Mouse (Mus musculus) neural tube, embryonic 13.5 days (tissue): ENCODE results near the gene Kctd2. TPM values are rescaled to one million over a fixed set of nuclear protein-coding genes. Genes with fewer than 3 reads are reported as not detected.
"Not testable (repeated sequence)": the region's sequence is repeated elsewhere in the genome, so short reads cannot be mapped to it uniquely, and the experiment has no call there.

Experiments
- ATAC-seq: fragments of 200-750 bp; cut with Nextera tagmentation; 2 replicates; pipeline ENCODE4 v1.8.0; 2017; ENCODE audit warnings: low read depth, mild to moderate bottlenecking, moderate TSS enrichment, moderate library complexity
- H3K27ac ChIP-seq: fragments of 300-500 bp; sonication (generic); replicated peaks from 2 replicates; pipeline ENCODE4 v1.5.1; 2015; ENCODE audit warnings: moderate library complexity, mild to moderate bottlenecking, inconsistent platforms
- H3K27me3 ChIP-seq: fragments of 300-500 bp; sonication (generic); 2 replicates; pipeline ENCODE4 v1.6.1; 2015; ENCODE audit warnings: mild to moderate bottlenecking, inconsistent platforms
- H3K36me3 ChIP-seq: fragments of 300-500 bp; sonication (generic); 2 replicates; pipeline ENCODE4 v1.6.1; 2015; ENCODE audit warnings: mild to moderate bottlenecking, inconsistent platforms
- H3K4me1 ChIP-seq: fragments of 300-500 bp; sonication (generic); replicated peaks from 2 replicates; pipeline ENCODE4 v1.6.1; 2015; ENCODE audit warnings: inconsistent platforms
- H3K4me2 ChIP-seq: fragments of 300-500 bp; sonication (generic); 2 replicates; pipeline ENCODE4 v1.6.1; 2015; ENCODE audit warnings: inconsistent platforms, mild to moderate bottlenecking, moderate library complexity
- H3K4me3 ChIP-seq: fragments of 300-500 bp; sonication (generic); 2 replicates; pipeline ENCODE4 v1.5.1; 2015; ENCODE audit warnings: mild to moderate bottlenecking, inconsistent platforms
- H3K9ac ChIP-seq: fragments of 300-500 bp; sonication (generic); 2 replicates; pipeline ENCODE4 v1.6.1; 2015; ENCODE audit warnings: moderate library complexity, mild to moderate bottlenecking, inconsistent platforms
- H3K9me3 ChIP-seq: fragments of 300-500 bp; sonication (generic); 2 replicates; pipeline ENCODE4 v1.6.1; 2016; ENCODE audit warnings: inconsistent platforms
- WGBS: fragments of 180-500 bp; shearing (Covaris S2); methylation state at CpG from one replicate; pipeline ENCODE4 v1.1.7; 2015; 5-methylcytosine and 5-hydroxymethylcytosine counted together
- polyA plus RNA-seq: library from polyadenylated mRNA; unstranded; fragments of >200 nt; fragmentation: Nextera tagmentation; extraction: Ambion mirVana; gene quantifications from 2 replicates; pipeline ENCODE4 v1.2.1, GENCODE M21; 2015

Kctd2 gene
- polyA plus RNA-seq, 1 experiment from 2014 or later, result 23.5 TPM

- Histone ChIP-seq H3K9ac (no peak overlapping the region), H3K4me3 (no peak overlapping the region), H3K9me3 (no peaks in the 10 kb centered on the region), H3K4me1 (no peaks in the 10 kb centered on the region), H3K36me3 (no peaks in the 10 kb centered on the region), H3K4me2 (no peak overlapping the region), H3K27ac (no peak overlapping the region), H3K27me3 (no peaks in the 10 kb centered on the region)
- WGBS, result 52% methylated on average over 7 of the region's 7 CpGs
- no peak for ATAC-seq
Observed at GRCm38 (mm10) chr11:115448998-115449397, 29.1 kb downstream of the Kctd2 start.

GRCm38 (mm10) chr11:115450176-115450575, 30.2 kb downstream of the Kctd2 start:
- no peak overlapping the region for H3K4me3 ChIP-seq
- no peak overlapping the region for H3K27ac ChIP-seq
- no peaks in the 10 kb centered on the region for H3K36me3 ChIP-seq
- WGBS, result 84% methylated on average over 7 of the region's 7 CpGs
- H3K4me2 ChIP-seq, result no peak overlapping the region
- H3K27me3 ChIP-seq, result no peaks in the 10 kb centered on the region
- H3K9ac ChIP-seq, result no peak overlapping the region
- H3K9me3 ChIP-seq, result no peaks in the 10 kb centered on the region
- no peak for ATAC-seq
- no peaks in the 10 kb centered on the region for H3K4me1 ChIP-seq

GRCm38 (mm10) chr11:115451781-115452241, 31.9 kb downstream of the Kctd2 start:
- Histone ChIP-seq H3K9me3 (no peaks in the 10 kb centered on the region), H3K4me2 (no peak overlapping the region), H3K4me1 (no peaks in the 10 kb centered on the region), H3K9ac (no peak overlapping the region), H3K4me3 (no peak overlapping the region), H3K36me3 (no peaks in the 10 kb centered on the region), H3K27ac (no peak overlapping the region), H3K27me3 (no peaks in the 10 kb centered on the region)
- no peak for ATAC-seq
- WGBS, result 82% methylated on average over 8 of the region's 8 CpGs

- H3K27me3 ChIP-seq, result no peaks in the 10 kb centered on the region
- 84% methylated on average over 7 of the region's 7 CpGs for WGBS
- H3K9ac ChIP-seq, result no peak overlapping the region
Observed at GRCm38 (mm10) chr11:115452281-115452860, 32.4 kb downstream of the Kctd2 start.

GRCm38 (mm10) chr11:115453306-115453705, 33.4 kb downstream of the Kctd2 start:
- H3K9ac ChIP-seq, result no peak overlapping the region
- WGBS, result 82% methylated on average over 4 of the region's 4 CpGs
- H3K9me3 ChIP-seq, result no peaks in the 10 kb centered on the region
- no peaks in the 10 kb centered on the region for H3K36me3 ChIP-seq
- no peak for ATAC-seq
- no peak overlapping the region for H3K4me3 ChIP-seq
- H3K27ac ChIP-seq, result no peak overlapping the region
- H3K27me3 ChIP-seq, result no peaks in the 10 kb centered on the region
- no peak overlapping the region for H3K4me2 ChIP-seq
- H3K4me1 ChIP-seq, result peaks cover 5% of the 10 kb centered on the region; the same call in 1 of the 2 replicates

More at GRCm38 (mm10) chr11:115452281-115452860, 32.4 kb downstream of the Kctd2 start:
- Histone ChIP-seq H3K4me2 (no peak overlapping the region), H3K27ac (no peak overlapping the region), H3K4me1 (peaks cover 2% of the 10 kb centered on the region; the same call in 1 of the 2 replicates), H3K4me3 (no peak overlapping the region), H3K36me3 (no peaks in the 10 kb centered on the region), H3K9me3 (no peaks in the 10 kb centered on the region)
- no peak for ATAC-seq

GRCm38 (mm10) chr11:115454822-115455221, 34.9 kb downstream of the Kctd2 start:
- not testable (repeated sequence) for ATAC-seq, H3K36me3 ChIP-seq, H3K9ac ChIP-seq, H3K4me3 ChIP-seq, H3K27ac ChIP-seq, H3K4me2 ChIP-seq, H3K4me1 ChIP-seq, H3K9me3 ChIP-seq, H3K27me3 ChIP-seq
- 82% methylated on average over 6 of the region's 6 CpGs for WGBS

- ATAC-seq, result no peak
- WGBS, result 88% methylated on average over 15 of the region's 15 CpGs
Observed at GRCm38 (mm10) chr11:115455619-115456018, 35.7 kb downstream of the Kctd2 start.

GRCm38 (mm10) chr11:115456182-115456581, 36.3 kb downstream of the Kctd2 start:
- H3K27ac ChIP-seq, result no peak overlapping the region
- no peak overlapping the region for H3K9ac ChIP-seq
- H3K9me3 ChIP-seq, result no peaks in the 10 kb centered on the region
- H3K4me2 ChIP-seq, result no peak overlapping the region
- 93% methylated on average over 5 of the region's 5 CpGs for WGBS
- no peak overlapping the region for H3K4me3 ChIP-seq
- ATAC-seq, result no peak
- H3K4me1 ChIP-seq, result peaks cover 5% of the 10 kb centered on the region; the same call in 1 of the 2 replicates
- 0 out of 2 replicates have a peak, but pooled peaks cover 4% of the 10 kb centered on the region for H3K27me3 ChIP-seq
- H3K36me3 ChIP-seq, result no peaks in the 10 kb centered on the region

More at GRCm38 (mm10) chr11:115455619-115456018, 35.7 kb downstream of the Kctd2 start:
- Histone ChIP-seq H3K27ac (no peak overlapping the region), H3K27me3 (no peaks in the 10 kb centered on the region), H3K36me3 (no peaks in the 10 kb centered on the region), H3K4me2 (no peak overlapping the region), H3K9ac (no peak overlapping the region), H3K4me1 (peaks cover 5% of the 10 kb centered on the region; the same call in 1 of the 2 replicates), H3K9me3 (no peaks in the 10 kb centered on the region), H3K4me3 (no peak overlapping the region)

GRCm38 (mm10) chr11:115457405-115457804, 37.5 kb downstream of the Kctd2 start:
- no peak overlapping the region for H3K4me3 ChIP-seq
- no peak for ATAC-seq
- peaks cover 7% of the 10 kb centered on the region; the same call in 1 of the 2 replicates for H3K4me1 ChIP-seq
- H3K9ac ChIP-seq, result no peak overlapping the region
- peaks cover 10% of the 10 kb centered on the region; the same call in 1 of the 2 replicates for H3K27me3 ChIP-seq
- H3K36me3 ChIP-seq, result no peaks in the 10 kb centered on the region
- H3K9me3 ChIP-seq, result no peaks in the 10 kb centered on the region
- WGBS, result 38% methylated on average over 6 of the region's 6 CpGs
- no peak overlapping the region for H3K27ac ChIP-seq
- H3K4me2 ChIP-seq, result no peak overlapping the region

- ATAC-seq, result no peak
- WGBS, result 28% methylated on average over 8 of the region's 8 CpGs
- peaks cover 10% of the 10 kb centered on the region; the same call in 1 of the 2 replicates for H3K4me1 ChIP-seq
- H3K4me2 ChIP-seq, result no peak overlapping the region
- no peak overlapping the region for H3K4me3 ChIP-seq
- no peak overlapping the region for H3K9ac ChIP-seq
- no peaks in the 10 kb centered on the region for H3K9me3 ChIP-seq
- no peaks in the 10 kb centered on the region for H3K36me3 ChIP-seq
- H3K27ac ChIP-seq, result no peak overlapping the region
- peaks cover 13% of the 10 kb centered on the region; the same call in 1 of the 2 replicates for H3K27me3 ChIP-seq
Observed at GRCm38 (mm10) chr11:115460976-115461375, 41.0 kb downstream of the Kctd2 start.

GRCm38 (mm10) chr11:115461846-115462242, 41.9 kb downstream of the Kctd2 start:
- H3K36me3 ChIP-seq, result no peaks in the 10 kb centered on the region
- H3K9me3 ChIP-seq, result no peaks in the 10 kb centered on the region
- peaks cover 13% of the 10 kb centered on the region; the same call in 1 of the 2 replicates for H3K27me3 ChIP-seq
- peaks cover 10% of the 10 kb centered on the region; the same call in 1 of the 2 replicates for H3K4me1 ChIP-seq
- no peak for ATAC-seq
- no peak overlapping the region for H3K9ac ChIP-seq
- H3K27ac ChIP-seq, result no peak overlapping the region
- WGBS, result 71% methylated on average over 5 of the region's 5 CpGs
- H3K4me2 ChIP-seq, result no peak overlapping the region
- no peak overlapping the region for H3K4me3 ChIP-seq

GRCm38 (mm10) chr11:115462243-115462891, 42.4 kb downstream of the Kctd2 start, which contains the start of gene Slc16a5:
Slc16a5 (plus strand) TSS chr11:115462474.
- WGBS, result 73% methylated on average over 16 of the region's 16 CpGs
- Histone ChIP-seq H3K4me3 (no peak within 1 kb of the TSS), H3K27me3 (peaks cover 13% of the 10 kb centered on the region; the same call in 1 of the 2 replicates), H3K27ac (no peak within 1 kb of the TSS), H3K9ac (no peak within 1 kb of the TSS), H3K9me3 (no peaks in the 10 kb centered on the region), H3K36me3 (no peaks in the 10 kb centered on the region), H3K4me2 (no peak within 1 kb of the TSS), H3K4me1 (peaks cover 13% of the 10 kb centered on the region)
- ATAC-seq, result no peak
